Mouse (Mus musculus): ENCODE data around the gene Spire2.

GRCm38 (mm10) chr8:123416944-123417555 lies 84.5 kb downstream of the Spire2 start:
- no peak for TF ChIP-seq CTCF (IDR thresholded peaks at IDR 0.05)
- TF ChIP-seq EP300 (IDR thresholded peaks at IDR 0.05), result no peak
